Mouse (Mus musculus): ENCODE results near the gene Mphosph9. TPM values are rescaled to one million over a fixed set of nuclear protein-coding genes. Genes with fewer than 3 reads are reported as not detected.
"Not testable (repeated sequence)": the region's sequence is repeated elsewhere in the genome, so short reads cannot be mapped to it uniquely, and the experiment has no call there.

The Mphosph9 gene
- polyA plus RNA-seq, 1 experiment from 2014 or later: 4.2 TPM

DNA sequence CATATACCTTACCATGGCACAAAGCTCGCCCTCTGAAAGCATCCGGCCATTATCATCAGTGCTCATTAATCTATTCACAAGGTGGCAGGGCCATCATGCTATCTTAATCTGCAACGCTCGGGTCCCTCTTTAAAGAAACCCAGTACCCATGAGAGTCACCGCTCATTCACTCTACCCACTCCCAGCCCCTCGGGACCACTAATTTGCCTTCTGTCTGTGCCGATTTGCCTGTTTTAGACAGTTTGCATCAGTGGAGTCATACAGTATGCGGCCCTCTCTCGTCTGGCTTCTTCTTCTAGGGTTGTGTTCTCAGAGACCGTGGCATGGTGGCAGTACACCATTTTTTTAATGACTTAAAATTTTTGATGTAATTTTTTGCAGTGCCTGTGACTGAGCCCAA is 108.3 kb downstream of the Mphosph9 start:
- no peak for ATAC-seq (ENCODE audit: low read depth)

DNA sequence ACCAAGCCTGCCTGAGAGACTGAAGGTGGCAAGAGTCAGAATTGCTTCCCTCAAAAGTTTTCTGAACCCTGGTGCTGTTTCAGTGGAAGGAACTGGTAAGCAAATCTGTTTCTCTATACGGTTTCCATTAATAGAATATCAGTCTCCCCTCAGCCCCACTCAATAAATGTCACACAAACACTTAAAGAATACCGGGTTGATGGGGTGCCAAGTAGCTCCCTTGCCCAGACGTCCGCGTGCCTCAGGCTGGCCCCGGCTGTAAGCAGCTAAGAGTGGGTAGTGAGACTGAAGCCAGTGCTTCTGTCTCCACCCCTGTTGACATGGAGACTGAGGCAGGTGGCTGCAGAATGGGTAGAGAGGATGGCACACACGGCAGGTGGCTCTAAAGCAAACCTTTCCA is 108.8 kb downstream of the Mphosph9 start:
- WGBS (ENCODE audit: insufficient replicate concordance): 80% methylated on average over 7 of the region's 7 CpGs
- H3K27me3 ChIP-seq (ENCODE audit: control insufficient read depth, insufficient read depth, low read depth, low read length): no peaks in the 10 kb centered on the region
- no peak for ATAC-seq (ENCODE audit: low read depth)
- no peak overlapping the region for H3K4me3 ChIP-seq (ENCODE audit: low read depth, low read length)
- no peak overlapping the region for H3K27ac ChIP-seq (ENCODE audit: low read length)
- H3K36me3 ChIP-seq (ENCODE audit: control insufficient read depth, insufficient read depth): no peaks in the 10 kb centered on the region
- no peaks in the 10 kb centered on the region for H3K9me3 ChIP-seq (replicated peaks; ENCODE audit: control insufficient read depth, low read length)
- H3K9ac ChIP-seq (ENCODE audit: low read depth, low read length): no peak overlapping the region
- H3K4me2 ChIP-seq (ENCODE audit: low read depth, low read length): no peak overlapping the region
- H3K4me1 ChIP-seq (ENCODE audit: control insufficient read depth, low read depth, low read length): peaks cover 9% of the 10 kb centered on the region

More for the DNA sequence above, 108.3 kb downstream of the Mphosph9 start:
- WGBS (ENCODE audit: insufficient replicate concordance): 72% methylated on average over 10 of the region's 10 CpGs
- H3K27me3 ChIP-seq (ENCODE audit: control insufficient read depth, insufficient read depth, low read depth, low read length): no peaks in the 10 kb centered on the region
- no peaks in the 10 kb centered on the region for H3K36me3 ChIP-seq (ENCODE audit: control insufficient read depth, insufficient read depth)
- no peak overlapping the region for H3K27ac ChIP-seq (ENCODE audit: low read length)
- no peak overlapping the region for H3K9ac ChIP-seq (ENCODE audit: low read depth, low read length)
- no peaks in the 10 kb centered on the region for H3K9me3 ChIP-seq (replicated peaks; ENCODE audit: control insufficient read depth, low read length)
- peaks cover 9% of the 10 kb centered on the region for H3K4me1 ChIP-seq (ENCODE audit: control insufficient read depth, low read depth, low read length)
- H3K4me2 ChIP-seq (ENCODE audit: low read depth, low read length): no peak overlapping the region
- no peak overlapping the region for H3K4me3 ChIP-seq (ENCODE audit: low read depth, low read length)

DNA sequence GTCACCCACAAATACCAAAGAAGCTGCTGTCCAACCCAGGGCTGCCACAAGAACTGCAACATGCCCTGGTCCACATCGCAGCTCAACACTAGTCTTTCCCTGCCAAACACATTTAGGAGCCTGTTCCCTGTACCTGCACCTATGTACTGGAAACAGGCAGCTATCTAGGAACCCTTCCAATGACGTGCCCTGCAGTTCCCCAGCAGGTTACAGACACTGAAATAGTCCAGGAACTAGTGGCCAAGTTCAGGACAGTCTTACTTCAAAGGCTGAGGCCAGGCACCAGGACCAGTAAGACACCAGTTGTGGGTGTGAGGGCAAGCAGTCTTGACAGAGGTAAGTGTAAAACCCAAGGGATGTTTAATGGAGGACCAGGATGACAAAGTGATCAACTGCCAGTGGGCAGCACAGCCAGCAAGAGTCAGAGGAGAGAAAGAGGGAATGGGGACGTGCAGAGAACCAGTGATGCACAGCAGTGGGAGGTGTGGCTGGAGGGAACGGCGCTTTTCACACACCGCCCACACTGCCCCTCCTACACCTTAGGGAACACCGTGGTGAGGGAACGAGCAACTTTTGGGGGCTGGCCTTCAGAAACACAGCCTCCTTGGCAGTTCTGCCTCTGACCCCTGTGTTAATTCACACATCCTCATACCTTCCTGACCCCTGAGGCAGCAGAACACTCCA is 110.1 kb downstream of the Mphosph9 start:
- H3K9me3 ChIP-seq (replicated peaks; ENCODE audit: control insufficient read depth, low read length): no peaks in the 10 kb centered on the region
- 55% methylated on average over 8 of the region's 8 CpGs for WGBS (ENCODE audit: insufficient replicate concordance)
- no peak overlapping the region for H3K4me3 ChIP-seq (ENCODE audit: low read depth, low read length)
- no peak overlapping the region for H3K4me2 ChIP-seq (ENCODE audit: low read depth, low read length)
- H3K27me3 ChIP-seq (ENCODE audit: control insufficient read depth, insufficient read depth, low read depth, low read length): no peaks in the 10 kb centered on the region
- no peak overlapping the region for H3K9ac ChIP-seq (ENCODE audit: low read depth, low read length)
- no peak for ATAC-seq (ENCODE audit: low read depth)
- no peaks in the 10 kb centered on the region for H3K36me3 ChIP-seq (ENCODE audit: control insufficient read depth, insufficient read depth)
- no peak overlapping the region for H3K27ac ChIP-seq (ENCODE audit: low read length)
- H3K4me1 ChIP-seq (ENCODE audit: control insufficient read depth, low read depth, low read length): peaks cover 9% of the 10 kb centered on the region

DNA sequence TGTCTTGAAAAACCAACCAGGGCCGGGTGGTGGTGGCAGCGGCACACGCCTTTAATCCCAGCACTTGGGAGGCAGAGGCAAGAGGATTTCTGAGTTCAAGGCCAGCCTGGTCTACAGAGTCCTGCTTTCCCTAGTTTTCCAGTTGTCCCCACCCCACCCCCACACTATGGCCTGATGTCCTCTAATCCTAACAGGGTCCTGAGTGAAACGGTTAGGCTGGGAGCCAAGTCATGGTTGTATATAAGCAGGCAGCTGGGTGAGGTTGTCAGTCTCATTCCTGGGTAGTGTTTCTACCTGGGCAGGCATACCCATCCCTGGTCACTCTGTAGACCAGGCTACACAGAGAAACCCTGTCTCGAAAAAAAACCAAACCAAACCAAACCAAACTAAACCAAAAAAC is 110.7 kb downstream of the Mphosph9 start:
- not testable (repeated sequence) for H3K4me1 ChIP-seq (ENCODE audit: control insufficient read depth, low read depth, low read length); H3K9me3 ChIP-seq (replicated peaks; ENCODE audit: control insufficient read depth, low read length); H3K4me3 ChIP-seq (ENCODE audit: low read depth, low read length); H3K9ac ChIP-seq (ENCODE audit: low read depth, low read length); ATAC-seq (ENCODE audit: low read depth); H3K36me3 ChIP-seq (ENCODE audit: control insufficient read depth, insufficient read depth); H3K4me2 ChIP-seq (ENCODE audit: low read depth, low read length); H3K27me3 ChIP-seq (ENCODE audit: control insufficient read depth, insufficient read depth, low read depth, low read length); H3K27ac ChIP-seq (ENCODE audit: low read length)
- WGBS (ENCODE audit: insufficient replicate concordance): 69% methylated on average over 5 of the region's 5 CpGs

DNA sequence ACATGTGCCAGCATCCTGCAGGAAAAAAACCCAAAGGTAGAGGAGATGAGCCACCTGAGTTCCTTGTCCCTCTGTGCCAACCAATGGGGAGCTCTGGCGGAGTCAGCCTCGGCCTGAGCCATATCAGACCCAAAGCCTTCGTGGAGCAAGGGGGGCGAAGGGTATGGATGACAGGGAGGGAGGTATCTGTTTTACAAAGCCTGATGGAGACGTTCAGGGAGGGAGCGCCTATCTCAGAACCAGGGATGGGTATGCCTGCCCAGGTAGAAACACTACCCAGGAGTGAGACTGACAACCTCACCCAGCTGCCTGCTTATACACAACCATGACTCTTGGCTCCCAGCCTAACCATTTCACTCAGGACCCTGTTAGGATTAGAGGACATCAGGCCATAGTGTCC is 111.4 kb downstream of the Mphosph9 start:
- no peak for ATAC-seq (ENCODE audit: low read depth)
- H3K27me3 ChIP-seq (ENCODE audit: control insufficient read depth, insufficient read depth, low read depth, low read length): no peaks in the 10 kb centered on the region
- H3K4me2 ChIP-seq (ENCODE audit: low read depth, low read length): no peak overlapping the region
- 78% methylated on average over 6 of the region's 6 CpGs for WGBS (ENCODE audit: insufficient replicate concordance)
- H3K9ac ChIP-seq (ENCODE audit: low read depth, low read length): no peak overlapping the region
- H3K27ac ChIP-seq (ENCODE audit: low read length): no peak overlapping the region
- H3K4me1 ChIP-seq (ENCODE audit: control insufficient read depth, low read depth, low read length): peaks cover 4% of the 10 kb centered on the region
- no peaks in the 10 kb centered on the region for H3K9me3 ChIP-seq (replicated peaks; ENCODE audit: control insufficient read depth, low read length)
- H3K36me3 ChIP-seq (ENCODE audit: control insufficient read depth, insufficient read depth): no peaks in the 10 kb centered on the region
- no peak overlapping the region for H3K4me3 ChIP-seq (ENCODE audit: low read depth, low read length)

DNA sequence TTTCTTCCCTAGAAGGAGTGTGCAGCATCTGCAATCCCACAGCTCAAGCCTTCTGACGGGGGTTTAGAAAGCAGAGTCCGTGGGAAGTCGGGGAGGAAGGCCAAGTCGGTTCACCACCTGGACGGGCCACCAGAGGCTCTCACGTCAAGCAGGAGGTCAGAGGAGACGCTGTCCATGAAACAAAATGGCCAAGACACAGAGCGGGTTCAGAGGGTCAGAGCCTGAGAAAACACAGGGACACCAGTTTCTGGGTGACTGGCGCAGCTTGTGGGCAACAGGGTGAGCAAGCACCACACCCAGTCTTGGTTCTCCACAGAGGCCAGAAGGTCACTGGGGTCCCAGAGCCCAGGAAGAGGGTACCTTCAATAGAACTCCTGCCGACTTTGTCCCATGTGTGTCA is 112.1 kb downstream of the Mphosph9 start:
- Histone ChIP-seq H3K9me3 (replicated peaks; ENCODE audit: control insufficient read depth, low read length) (no peaks in the 10 kb centered on the region), H3K4me3 (ENCODE audit: low read depth, low read length) (no peak overlapping the region), H3K9ac (ENCODE audit: low read depth, low read length) (no peak overlapping the region), H3K27ac (ENCODE audit: low read length) (peak overlapping the region; percentile 16; the same call in 1 of the 2 replicates), H3K27me3 (ENCODE audit: control insufficient read depth, insufficient read depth, low read depth, low read length) (no peaks in the 10 kb centered on the region), H3K4me1 (ENCODE audit: control insufficient read depth, low read depth, low read length) (peaks cover 5% of the 10 kb centered on the region), H3K4me2 (ENCODE audit: low read depth, low read length) (no peak overlapping the region), H3K36me3 (ENCODE audit: control insufficient read depth, insufficient read depth) (no peaks in the 10 kb centered on the region)
- 68% methylated on average over 10 of the region's 10 CpGs for WGBS (ENCODE audit: insufficient replicate concordance)
- no peak for ATAC-seq (ENCODE audit: low read depth)

DNA sequence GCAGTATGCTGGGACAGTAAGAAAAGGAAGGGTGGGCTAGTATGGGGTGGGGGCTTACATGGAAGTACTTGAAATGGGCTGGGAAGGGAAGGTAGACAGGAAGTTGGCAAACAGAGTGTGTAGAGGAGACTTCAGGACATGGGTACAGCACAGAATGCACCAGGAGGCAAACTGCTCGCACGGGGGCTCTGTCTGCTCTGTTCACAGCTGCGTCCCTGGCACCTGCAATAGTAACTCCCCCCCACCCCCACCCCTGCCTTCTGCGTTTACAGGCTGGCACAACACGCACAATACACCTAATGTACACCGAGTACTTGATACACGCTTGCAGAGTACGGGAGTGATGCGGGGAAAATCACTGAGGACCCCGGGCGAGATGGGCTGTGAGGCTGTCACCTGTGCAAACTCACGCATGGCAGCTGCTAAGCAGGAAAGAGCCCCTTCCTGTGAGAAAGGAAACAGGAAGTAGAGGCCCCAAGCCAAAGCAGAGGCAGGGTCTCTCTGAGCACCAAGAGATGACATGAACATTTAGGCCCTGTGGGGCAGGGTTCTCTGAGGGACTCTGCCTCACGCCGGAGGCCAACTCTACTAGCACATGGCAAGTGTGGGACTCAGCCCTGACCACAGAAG is 113.1 kb downstream of the Mphosph9 start:
- Histone ChIP-seq H3K9me3 (replicated peaks; ENCODE audit: control insufficient read depth, low read length) (no peaks in the 10 kb centered on the region), H3K36me3 (ENCODE audit: control insufficient read depth, insufficient read depth) (no peaks in the 10 kb centered on the region), H3K27ac (ENCODE audit: low read length) (no peak overlapping the region; the same call in 1 of the 2 replicates), H3K4me1 (ENCODE audit: control insufficient read depth, low read depth, low read length) (peaks cover 14% of the 10 kb centered on the region), H3K27me3 (ENCODE audit: control insufficient read depth, insufficient read depth, low read depth, low read length) (no peaks in the 10 kb centered on the region), H3K4me2 (ENCODE audit: low read depth, low read length) (no peak overlapping the region), H3K4me3 (ENCODE audit: low read depth, low read length) (no peak overlapping the region), H3K9ac (ENCODE audit: low read depth, low read length) (no peak overlapping the region)
- ATAC-seq (ENCODE audit: low read depth): no peak
- 44% methylated on average over 14 of the region's 14 CpGs for WGBS (ENCODE audit: insufficient replicate concordance)

DNA sequence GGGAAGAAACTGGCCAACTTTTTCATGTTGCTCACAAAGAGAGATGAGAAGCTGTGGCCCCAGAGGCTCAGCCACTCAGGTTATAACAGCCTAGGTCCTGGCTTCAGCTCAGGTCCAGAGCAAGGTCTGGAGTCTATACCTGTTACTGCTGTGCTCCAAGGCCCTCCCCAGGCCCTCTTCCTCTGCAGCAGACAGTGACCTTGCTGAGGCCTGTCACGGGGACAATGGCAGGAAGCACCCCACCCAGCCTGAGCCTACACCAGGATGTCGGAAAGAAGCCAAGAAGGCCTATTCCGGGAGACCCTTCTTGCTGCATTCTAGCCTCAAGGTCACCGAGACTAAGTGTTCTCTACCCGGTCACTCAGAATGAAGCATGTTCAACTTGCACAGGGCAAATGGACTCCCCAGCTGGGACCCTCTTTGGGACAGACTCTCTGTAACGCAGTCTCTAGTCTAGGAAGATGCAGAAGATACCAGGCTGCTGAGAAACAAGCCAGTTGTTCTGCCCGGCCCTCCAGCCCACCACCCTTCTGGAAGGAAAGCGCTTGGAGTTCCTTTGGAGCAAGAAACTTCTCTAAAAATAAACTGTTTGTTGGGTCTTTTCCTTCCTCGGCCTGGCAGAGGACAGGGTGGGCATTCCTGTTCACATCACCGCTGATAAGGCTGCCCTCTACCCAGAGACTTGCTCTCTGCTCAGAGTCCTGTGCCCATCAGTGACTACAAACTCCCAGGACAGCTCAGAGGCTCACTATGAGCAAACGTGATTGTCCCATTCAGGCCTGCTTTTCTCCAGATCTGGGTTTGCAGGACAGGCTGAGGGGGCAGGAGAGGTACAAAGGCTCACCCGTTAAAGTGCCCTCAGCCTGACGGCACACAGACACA is 113.9 kb downstream of the Mphosph9 start:
- WGBS (ENCODE audit: insufficient replicate concordance): 44% methylated on average over 13 of the region's 13 CpGs
- peak; percentile 20; the same call in 1 of the 2 replicates for ATAC-seq (ENCODE audit: low read depth)
- no peak overlapping the region for H3K27ac ChIP-seq (ENCODE audit: low read length)
- H3K9me3 ChIP-seq (replicated peaks; ENCODE audit: control insufficient read depth, low read length): no peaks in the 10 kb centered on the region
- no peaks in the 10 kb centered on the region for H3K27me3 ChIP-seq (ENCODE audit: control insufficient read depth, insufficient read depth, low read depth, low read length)
- no peak overlapping the region for H3K4me3 ChIP-seq (ENCODE audit: low read depth, low read length)
- no peaks in the 10 kb centered on the region for H3K36me3 ChIP-seq (ENCODE audit: control insufficient read depth, insufficient read depth)
- no peak overlapping the region for H3K9ac ChIP-seq (ENCODE audit: low read depth, low read length)
- H3K4me2 ChIP-seq (ENCODE audit: low read depth, low read length): no peak overlapping the region
- peaks cover 18% of the 10 kb centered on the region for H3K4me1 ChIP-seq (ENCODE audit: control insufficient read depth, low read depth, low read length)

DNA sequence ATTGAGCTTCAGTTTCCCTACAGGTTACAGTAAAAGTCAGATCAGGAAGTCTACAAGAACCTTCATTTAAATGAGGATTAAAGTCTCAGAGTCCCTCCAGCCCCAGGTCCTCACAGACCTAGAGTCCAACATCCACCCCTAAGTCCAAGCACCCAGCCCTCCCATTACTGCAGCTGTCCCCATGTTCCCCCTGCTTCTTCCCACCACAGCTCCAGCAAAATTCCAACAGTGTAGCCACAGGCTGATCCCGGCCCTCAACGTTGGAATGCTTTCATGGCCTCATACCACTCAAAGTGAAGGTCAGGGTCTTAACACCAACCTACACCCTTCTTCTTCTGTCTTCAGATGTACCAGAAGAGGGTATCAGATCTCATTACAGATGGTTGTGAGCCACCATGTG is 116.1 kb downstream of the Mphosph9 start:
- no peak overlapping the region for H3K9ac ChIP-seq (ENCODE audit: low read depth, low read length)
- no peak overlapping the region for H3K27ac ChIP-seq (ENCODE audit: low read length)
- no peaks in the 10 kb centered on the region for H3K36me3 ChIP-seq (ENCODE audit: control insufficient read depth, insufficient read depth)
- WGBS (ENCODE audit: insufficient replicate concordance): 82% methylated on average over 2 of the region's 2 CpGs
- ATAC-seq (ENCODE audit: low read depth): no peak
- no peaks in the 10 kb centered on the region for H3K27me3 ChIP-seq (ENCODE audit: control insufficient read depth, insufficient read depth, low read depth, low read length)
- no peak overlapping the region for H3K4me3 ChIP-seq (ENCODE audit: low read depth, low read length)
- H3K4me2 ChIP-seq (ENCODE audit: low read depth, low read length): no peak overlapping the region
- peaks cover 36% of the 10 kb centered on the region for H3K4me1 ChIP-seq (ENCODE audit: control insufficient read depth, low read depth, low read length)
- no peaks in the 10 kb centered on the region for H3K9me3 ChIP-seq (replicated peaks; ENCODE audit: control insufficient read depth, low read length)
